Mouse (Mus musculus) heart, embryonic 12.5 days (tissue): Measurements from ENCODE around the gene Kif5c. TPM values are rescaled to one million over a fixed set of nuclear protein-coding genes. Genes with fewer than 3 reads are reported as not detected.

Source experiments
- ATAC-seq: fragments of 200-750 bp; cut with Nextera tagmentation; 2 replicates; pipeline ENCODE4 v1.8.0; 2017; ENCODE audit warnings: moderate TSS enrichment, moderate library complexity; ENCODE audit not compliant: insufficient number of reproducible peaks, low FRiP score
- H3K27ac ChIP-seq: fragments of 300-500 bp; sonication (generic); 2 replicates; pipeline ENCODE4 v1.5.1; 2016; ENCODE audit warnings: mild to moderate bottlenecking, moderate library complexity; ENCODE audit not compliant: poor library complexity, severe bottlenecking
- H3K27me3 ChIP-seq: fragments of 300-500 bp; sonication (generic); replicated peaks from 2 replicates; pipeline ENCODE4 v1.6.1; 2016; ENCODE audit warnings: mild to moderate bottlenecking, moderate library complexity
- H3K36me3 ChIP-seq: fragments of 300-500 bp; sonication (generic); 2 replicates; pipeline ENCODE4 v1.6.1; 2016; ENCODE audit warnings: mild to moderate bottlenecking, moderate library complexity
- H3K4me1 ChIP-seq: fragments of 300-500 bp; sonication (generic); replicated peaks from 2 replicates; pipeline ENCODE4 v1.6.1; 2016; ENCODE audit warnings: mild to moderate bottlenecking
- H3K4me2 ChIP-seq: fragments of 300-500 bp; sonication (generic); 2 replicates; pipeline ENCODE4 v1.6.1; 2016; ENCODE audit warnings: mild to moderate bottlenecking, moderate library complexity
- H3K4me3 ChIP-seq: fragments of 300-500 bp; sonication (generic); 2 replicates; pipeline ENCODE4 v1.5.1; 2016; ENCODE audit warnings: mild to moderate bottlenecking
- H3K9ac ChIP-seq: fragments of 300-500 bp; sonication (generic); 2 replicates; pipeline ENCODE4 v1.6.1; 2016; ENCODE audit warnings: mild to moderate bottlenecking, moderate library complexity
- H3K9me3 ChIP-seq: fragments of 300-500 bp; sonication (generic); replicated peaks from 2 replicates; pipeline ENCODE4 v1.6.1; 2016; ENCODE audit warnings: mild to moderate bottlenecking, moderate library complexity
- WGBS: fragments of 180-500 bp; shearing (Covaris S2); methylation state at CpG from one replicate; pipeline ENCODE4 v1.1.7; 2016; 5-methylcytosine and 5-hydroxymethylcytosine counted together
- polyA plus RNA-seq: library from polyadenylated mRNA; unstranded; fragments of >200 nt; fragmentation: Nextera tagmentation; extraction: Ambion mirVana; gene quantifications from 2 replicates; pipeline ENCODE4 v1.2.1, GENCODE M21; 2016

Kif5c gene
- polyA plus RNA-seq, 1 experiment from 2014 or later: 1.2 TPM

DNA sequence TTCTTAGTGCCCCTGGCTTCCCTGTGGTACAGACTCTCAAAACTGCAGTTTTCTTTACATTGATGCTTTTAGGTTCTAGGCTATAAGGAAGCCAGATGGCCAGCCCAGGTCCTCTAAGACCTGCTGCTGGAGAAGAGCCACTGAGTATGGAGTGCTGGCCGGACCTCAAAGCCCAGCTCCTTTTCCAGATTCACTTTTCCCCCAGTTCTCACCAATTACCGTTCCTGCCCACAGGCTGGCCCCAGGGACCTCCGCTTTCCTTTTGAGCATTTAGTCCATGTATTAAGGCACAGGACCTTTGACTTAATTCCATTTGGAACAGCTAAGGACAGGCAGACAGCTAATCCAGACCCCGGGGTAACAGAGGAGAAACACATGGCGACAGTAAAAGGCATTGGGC, 28.6 kb upstream of the Kif5c start:
- no peaks in the 10 kb centered on the region for H3K27me3 ChIP-seq
- H3K9me3 ChIP-seq: peaks cover 6% of the 10 kb centered on the region; the same call in 1 of the 2 replicates
- no peak overlapping the region for H3K4me2 ChIP-seq
- H3K4me3 ChIP-seq: no peak overlapping the region
- H3K27ac ChIP-seq: no peak overlapping the region
- no peak for ATAC-seq
- no peak overlapping the region for H3K9ac ChIP-seq
- no peaks in the 10 kb centered on the region for H3K4me1 ChIP-seq
- 58% methylated on average over 5 of the region's 5 CpGs for WGBS
- no peaks in the 10 kb centered on the region for H3K36me3 ChIP-seq

DNA sequence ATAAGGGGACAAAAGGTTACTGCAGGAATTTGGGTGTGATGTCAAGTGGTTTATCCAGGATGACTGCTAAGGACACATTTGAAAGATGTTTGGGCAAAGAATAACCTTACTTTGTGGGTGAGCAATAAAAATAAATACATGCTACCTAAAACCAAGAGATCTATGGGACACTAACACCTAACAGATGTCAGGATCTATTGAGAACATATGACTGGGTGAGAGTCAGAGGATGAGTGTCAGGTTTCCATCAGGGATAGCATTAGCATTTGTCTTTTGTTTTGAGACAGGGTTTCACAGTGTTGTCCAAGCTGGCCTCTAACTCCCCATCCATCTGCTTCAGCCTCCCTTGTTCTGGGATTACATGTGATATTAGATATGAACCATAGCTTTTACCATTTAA, 26.2 kb upstream of the Kif5c start:
- H3K9ac ChIP-seq: no peak overlapping the region

DNA sequence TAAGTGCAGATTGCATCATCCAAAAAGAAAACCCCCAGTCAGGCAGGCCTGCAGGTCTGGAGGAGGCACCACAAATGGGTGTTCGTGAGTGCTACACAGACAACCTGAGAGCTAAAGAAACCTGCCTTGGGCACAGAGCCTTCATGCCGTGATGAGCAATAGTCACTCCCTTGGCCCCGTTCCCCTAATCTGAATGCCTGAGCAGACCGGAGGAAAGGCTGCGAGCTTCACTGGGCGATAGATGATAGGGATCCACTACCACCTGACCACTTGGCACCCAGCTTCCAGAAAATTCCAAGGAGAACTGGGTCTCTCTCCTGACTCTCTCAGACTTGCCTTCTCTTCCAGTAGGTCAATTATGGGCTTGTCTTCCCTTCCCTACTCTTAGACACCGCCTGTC, 24.2 kb upstream of the Kif5c start:
- 71% methylated on average over 7 of the region's 7 CpGs for WGBS
- Histone ChIP-seq H3K4me2 (no peak overlapping the region), H3K9me3 (no peaks in the 10 kb centered on the region), H3K27me3 (no peaks in the 10 kb centered on the region), H3K9ac (no peak overlapping the region), H3K4me1 (no peaks in the 10 kb centered on the region), H3K27ac (no peak overlapping the region), H3K4me3 (no peak overlapping the region), H3K36me3 (no peaks in the 10 kb centered on the region)
- ATAC-seq: no peak

More for the DNA sequence above, 26.2 kb upstream of the Kif5c start:
- Histone ChIP-seq H3K27me3 (no peaks in the 10 kb centered on the region), H3K4me1 (no peaks in the 10 kb centered on the region), H3K9me3 (no peaks in the 10 kb centered on the region), H3K4me3 (no peak overlapping the region), H3K27ac (no peak overlapping the region), H3K4me2 (no peak overlapping the region), H3K36me3 (no peaks in the 10 kb centered on the region)
- no peak for ATAC-seq

DNA sequence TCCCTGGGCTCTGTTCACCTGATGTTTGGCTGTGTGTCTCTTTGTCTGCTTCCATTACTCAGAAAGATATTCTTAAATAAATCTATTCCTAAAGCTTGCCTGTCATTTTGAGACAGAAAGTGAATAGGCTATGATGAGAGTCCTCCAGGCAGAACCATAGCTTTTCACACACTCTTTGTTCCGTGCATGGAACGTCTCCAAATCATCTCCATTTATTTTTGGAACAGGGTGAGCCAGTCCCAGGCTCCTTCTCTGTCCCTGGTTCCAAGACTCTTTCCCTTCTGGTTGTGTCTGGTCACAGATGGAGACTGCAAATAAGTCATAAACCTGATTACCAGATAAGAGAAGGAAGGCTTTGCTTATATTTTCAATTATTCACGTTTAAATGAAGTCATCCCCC, 22.8 kb upstream of the Kif5c start:
- no peak overlapping the region for H3K4me3 ChIP-seq
- H3K27me3 ChIP-seq: no peaks in the 10 kb centered on the region
- H3K4me2 ChIP-seq: no peak overlapping the region
- no peak overlapping the region for H3K27ac ChIP-seq
- WGBS: 59% methylated on average over 3 of the region's 3 CpGs
- no peaks in the 10 kb centered on the region for H3K9me3 ChIP-seq
- no peak for ATAC-seq
- H3K4me1 ChIP-seq: no peaks in the 10 kb centered on the region
- no peaks in the 10 kb centered on the region for H3K36me3 ChIP-seq
- no peak overlapping the region for H3K9ac ChIP-seq

DNA sequence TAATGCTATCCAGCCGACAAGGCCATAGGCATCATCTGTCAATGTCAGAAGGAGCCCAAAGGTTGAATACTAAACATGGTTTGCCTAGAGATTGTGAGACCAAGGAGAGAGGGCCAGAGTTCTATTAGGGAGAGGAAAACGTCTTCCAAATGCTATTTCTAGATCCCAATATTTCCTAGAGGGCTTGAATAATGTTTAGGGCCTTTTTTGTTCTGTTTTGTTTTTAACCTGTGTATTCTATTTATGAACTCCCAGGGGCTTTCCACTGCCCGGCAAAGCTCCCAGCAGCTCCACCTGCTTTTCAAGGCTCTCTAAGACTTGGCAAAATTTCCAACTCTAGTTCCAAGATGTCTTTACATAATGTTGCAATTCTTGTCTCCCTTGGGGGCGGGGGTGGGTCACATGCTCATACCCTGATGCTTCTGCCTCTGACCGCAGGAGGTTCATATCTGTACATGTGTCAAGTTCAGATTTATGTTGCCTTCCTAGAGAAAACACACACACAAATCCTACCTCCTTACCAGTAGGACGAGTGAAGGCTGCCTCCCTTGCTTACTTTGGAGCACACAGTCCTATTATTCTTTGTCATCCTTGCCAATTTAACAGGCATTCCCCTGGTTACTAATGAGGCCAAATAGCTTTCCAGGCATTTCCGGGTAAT, 18.9 kb upstream of the Kif5c start:
- no peak overlapping the region for H3K9ac ChIP-seq
- H3K4me3 ChIP-seq: no peak overlapping the region
- no peak for ATAC-seq
- no peaks in the 10 kb centered on the region for H3K4me1 ChIP-seq
- no peak overlapping the region for H3K27ac ChIP-seq
- peaks cover 6% of the 10 kb centered on the region; the same call in 1 of the 2 replicates for H3K9me3 ChIP-seq
- no peaks in the 10 kb centered on the region for H3K27me3 ChIP-seq
- H3K4me2 ChIP-seq: no peak overlapping the region
- WGBS: 65% methylated on average over 7 of the region's 7 CpGs
- no peaks in the 10 kb centered on the region for H3K36me3 ChIP-seq

DNA sequence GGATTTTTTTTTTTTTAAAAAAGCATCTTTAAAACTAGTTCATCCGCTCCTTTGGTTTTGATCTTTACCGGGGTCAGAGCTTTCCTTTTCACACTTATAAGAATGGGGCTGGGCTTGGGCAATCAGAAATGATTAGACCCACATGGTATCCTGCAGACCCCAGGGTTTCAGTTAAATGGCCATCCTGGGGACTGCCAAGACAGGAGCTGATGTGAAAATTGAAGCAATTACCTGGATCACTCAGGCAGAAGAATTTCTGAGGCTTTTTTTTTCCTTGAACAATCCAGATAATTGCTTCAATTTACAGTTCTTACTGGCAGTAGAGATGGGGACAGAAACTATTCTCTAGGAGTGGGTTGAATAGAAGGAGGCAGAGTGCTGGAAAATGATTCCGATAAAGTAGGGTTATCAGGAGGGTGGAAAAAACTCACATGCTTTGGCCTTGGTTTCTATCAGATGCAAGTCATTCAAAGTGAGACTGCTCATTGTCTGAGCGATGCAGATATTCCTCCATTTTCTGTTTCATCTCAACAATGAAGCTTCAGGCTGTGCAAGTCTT, 16.2 kb upstream of the Kif5c start:
- no peaks in the 10 kb centered on the region for H3K36me3 ChIP-seq
- H3K4me3 ChIP-seq: no peak overlapping the region
- 80% methylated on average over 4 of the region's 4 CpGs for WGBS
- no peaks in the 10 kb centered on the region for H3K27me3 ChIP-seq
- H3K9ac ChIP-seq: no peak overlapping the region
- peaks cover 6% of the 10 kb centered on the region; the same call in 1 of the 2 replicates for H3K9me3 ChIP-seq
- no peak overlapping the region for H3K27ac ChIP-seq
- no peaks in the 10 kb centered on the region for H3K4me1 ChIP-seq
- H3K4me2 ChIP-seq: no peak overlapping the region
- ATAC-seq: no peak

DNA sequence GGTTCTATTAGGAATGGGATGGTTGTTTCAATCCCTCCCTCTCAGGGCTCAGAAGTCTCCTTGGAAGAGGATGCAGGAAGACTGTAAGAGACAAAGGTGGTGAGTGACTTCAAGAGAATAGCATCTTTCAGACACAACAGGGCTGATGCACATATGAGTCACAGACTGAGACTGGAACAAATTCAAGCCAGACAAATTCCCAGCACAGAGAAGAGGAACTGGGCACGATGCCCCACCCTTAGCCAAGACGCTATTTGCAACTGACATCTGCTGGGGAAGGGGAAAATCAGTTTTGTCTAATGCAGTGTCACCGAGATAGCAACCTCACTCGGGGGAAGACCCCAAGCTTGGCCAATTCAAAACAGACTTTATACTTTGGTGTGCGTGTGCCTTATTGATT, 9.5 kb upstream of the Kif5c start:
- H3K4me2 ChIP-seq: no peak overlapping the region

DNA sequence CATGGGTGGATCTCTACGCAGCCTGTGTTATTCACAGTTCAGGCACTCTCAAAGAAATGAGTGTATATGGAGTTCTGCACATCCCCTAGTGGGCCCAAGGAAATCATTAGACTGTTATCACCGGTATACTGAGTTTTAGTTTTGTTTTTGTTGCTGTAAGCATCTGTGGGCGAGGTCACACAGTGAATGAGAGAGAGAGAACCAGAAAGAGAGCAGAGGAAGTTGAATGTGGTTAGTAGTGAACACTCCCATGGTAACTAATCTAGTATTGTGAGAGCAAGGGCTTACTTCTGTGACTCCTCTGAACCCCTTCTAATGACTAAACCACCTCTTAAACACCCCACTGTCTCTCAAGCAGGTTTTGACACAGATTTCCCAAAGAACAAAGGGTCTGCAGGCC, 2.3 kb upstream of the Kif5c start:
- Histone ChIP-seq H3K4me3 (no peak overlapping the region), H3K36me3 (no peaks in the 10 kb centered on the region), H3K27me3 (peaks cover 20% of the 10 kb centered on the region), H3K4me2 (no peak overlapping the region), H3K9me3 (no peaks in the 10 kb centered on the region), H3K27ac (no peak overlapping the region), H3K4me1 (peaks cover 12% of the 10 kb centered on the region), H3K9ac (no peak overlapping the region)
- WGBS: 73% methylated on average over 3 of the region's 3 CpGs
- ATAC-seq: no peak

More for the DNA sequence above, 9.5 kb upstream of the Kif5c start:
- Histone ChIP-seq H3K4me3 (no peak overlapping the region), H3K9ac (no peak overlapping the region), H3K36me3 (no peaks in the 10 kb centered on the region), H3K4me1 (no peaks in the 10 kb centered on the region), H3K27ac (no peak overlapping the region), H3K27me3 (no peaks in the 10 kb centered on the region), H3K9me3 (no peaks in the 10 kb centered on the region)
- no peak for ATAC-seq
- WGBS: 70% methylated on average over 5 of the region's 5 CpGs

DNA sequence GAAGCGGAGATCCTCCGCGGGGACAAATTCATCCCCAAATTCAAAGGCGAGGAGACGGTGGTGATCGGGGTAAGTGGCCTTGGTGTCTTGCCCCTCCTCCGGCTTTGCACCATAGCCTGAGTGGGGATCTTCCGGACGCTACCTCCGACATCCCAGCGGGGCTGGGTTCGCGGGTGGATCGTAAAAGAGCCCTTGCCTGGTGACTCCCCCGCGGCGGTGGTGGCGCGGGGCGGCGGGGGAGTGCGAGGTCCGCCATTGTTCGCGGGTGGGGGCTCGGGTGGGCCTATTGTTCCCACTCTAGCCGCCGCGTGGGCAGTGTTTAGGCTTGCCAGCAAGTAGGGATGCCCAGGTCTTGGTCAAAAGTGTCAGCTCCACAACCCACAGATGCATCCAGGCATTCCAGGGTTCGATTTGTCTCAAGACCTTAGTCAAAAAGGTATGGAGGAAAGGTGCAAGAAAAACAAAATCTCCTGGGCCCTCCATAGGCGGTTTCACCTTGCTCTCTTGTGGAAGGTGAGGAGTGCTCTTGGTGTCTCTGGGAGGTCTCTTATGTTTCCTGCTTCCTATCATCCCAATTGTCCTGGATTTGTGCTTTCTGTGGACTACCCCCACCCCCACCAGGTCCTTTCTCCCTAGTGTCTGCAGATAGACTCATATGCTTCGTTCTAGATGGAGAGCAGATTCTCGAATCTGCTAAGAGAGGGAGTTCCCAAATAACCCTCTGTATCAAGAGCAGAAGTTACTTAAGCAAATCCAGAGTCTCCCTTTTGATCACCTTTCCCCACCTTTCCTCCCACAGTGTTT, 823 bp downstream of the Kif5c start:
- H3K9me3 ChIP-seq: peaks cover 5% of the 10 kb centered on the region; the same call in 1 of the 2 replicates
- H3K36me3 ChIP-seq: no peaks in the 10 kb centered on the region
- no peak overlapping the region for H3K27ac ChIP-seq
- peaks cover 12% of the 10 kb centered on the region for H3K4me1 ChIP-seq
- WGBS: 1% methylated on average over 33 of the region's 33 CpGs
- peak overlapping the region; percentile 97 for H3K4me2 ChIP-seq
- ATAC-seq: 0 out of 2 replicates have a peak, but pooled peaks have one; percentile 9
- peak overlapping the region; percentile 69 for H3K4me3 ChIP-seq
- peak overlapping the region; percentile 30; the same call in 1 of the 2 replicates for H3K9ac ChIP-seq
- peaks cover 29% of the 10 kb centered on the region for H3K27me3 ChIP-seq

DNA sequence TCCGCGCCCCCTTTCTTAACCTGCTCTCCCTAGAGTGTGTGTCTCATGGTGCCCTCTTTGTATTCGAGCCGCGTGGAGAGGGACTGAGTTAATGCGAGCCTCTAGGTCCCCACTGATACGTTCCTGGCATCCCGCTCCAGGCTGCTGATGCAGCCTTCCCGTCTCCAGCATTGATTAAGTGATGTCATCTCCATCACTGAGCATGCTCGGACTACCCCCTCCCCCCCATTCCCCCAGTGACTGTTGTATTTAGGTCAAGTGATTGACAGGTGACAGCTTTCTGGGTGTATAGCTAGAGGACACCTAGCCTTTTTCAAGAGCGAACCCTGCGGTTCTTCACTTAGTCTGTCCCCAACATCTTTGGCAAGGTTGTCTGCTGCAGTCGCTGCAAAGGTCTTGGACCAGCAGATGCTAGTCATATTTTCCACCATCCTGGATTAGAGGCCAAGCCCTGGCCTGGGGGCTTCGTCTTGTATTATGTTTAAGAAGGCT, 1.6 kb downstream of the Kif5c start:
- Histone ChIP-seq H3K27ac (no peak overlapping the region), H3K9ac (no peak overlapping the region), H3K36me3 (no peaks in the 10 kb centered on the region), H3K27me3 (peaks cover 29% of the 10 kb centered on the region), H3K9me3 (peaks cover 5% of the 10 kb centered on the region; the same call in 1 of the 2 replicates), H3K4me2 (peak overlapping the region; percentile 97), H3K4me3 (peak overlapping the region; percentile 69; the same call in 1 of the 2 replicates), H3K4me1 (peaks cover 12% of the 10 kb centered on the region)
- WGBS: 22% methylated on average over 14 of the region's 14 CpGs
- no peak for ATAC-seq

DNA sequence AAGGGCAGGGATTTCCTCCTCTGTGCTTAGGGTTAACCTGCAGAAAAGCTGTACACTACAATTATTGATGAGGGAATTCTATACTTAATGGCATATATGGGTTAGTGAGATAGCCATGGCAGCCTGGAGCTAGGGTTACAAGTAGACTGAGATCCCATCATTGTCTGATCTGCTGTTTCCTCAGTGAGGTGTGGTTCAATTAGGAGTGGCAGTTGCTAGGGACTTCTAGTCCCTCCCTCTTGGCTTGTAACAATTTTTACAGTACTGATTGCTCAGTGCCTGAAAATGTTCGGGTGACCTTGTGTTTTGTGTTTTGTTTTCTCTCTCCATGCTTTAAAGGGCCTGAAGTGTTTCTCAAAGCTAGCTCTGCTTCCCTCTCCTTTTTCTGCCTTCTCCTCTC, 2.1 kb downstream of the Kif5c start:
- 70% methylated on average over 1 of the region's 1 CpGs for WGBS
- H3K4me3 ChIP-seq: no peak overlapping the region
- no peak overlapping the region for H3K4me2 ChIP-seq

More for the DNA sequence above, 2.1 kb downstream of the Kif5c start:
- H3K27me3 ChIP-seq: peaks cover 29% of the 10 kb centered on the region
- H3K9me3 ChIP-seq: peaks cover 5% of the 10 kb centered on the region; the same call in 1 of the 2 replicates
- H3K4me1 ChIP-seq: peaks cover 12% of the 10 kb centered on the region
- no peak overlapping the region for H3K9ac ChIP-seq
- no peak overlapping the region for H3K27ac ChIP-seq
- no peaks in the 10 kb centered on the region for H3K36me3 ChIP-seq
- no peak for ATAC-seq
